ENCODE assay signal across 23 mouse cellular contexts in the genomic region with DNA sequence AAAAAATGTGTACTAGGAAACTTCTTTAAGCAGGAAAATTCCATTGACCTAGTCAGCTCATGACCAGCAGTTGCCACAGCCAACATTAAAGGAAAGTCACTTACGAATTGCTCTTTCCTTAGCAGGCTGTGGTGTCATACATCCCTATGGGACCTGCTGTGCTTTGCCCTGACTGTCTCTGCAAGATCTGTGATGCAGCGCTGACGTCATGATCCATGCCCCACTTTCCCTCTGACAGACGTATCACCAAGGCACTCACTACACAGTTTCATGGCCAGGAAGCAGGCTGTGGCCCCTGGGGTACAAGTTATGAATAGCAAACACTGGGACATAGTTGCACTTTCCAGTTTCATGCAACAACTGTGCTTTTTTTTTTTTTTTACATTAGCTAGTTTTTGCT.
A peak's percentile ranks its signal among the peaks of the same experiment; 100 is the strongest.
DNase-seq lines count a peak whose midpoint lies in the region; ATAC-seq and TF ChIP-seq lines count a peak whose summit lies in the region.
"Had no signal": no experiment of that assay in that cellular context is flagged by ENCODE, and none has a peak within 500 bp of the region (broad histone marks: within the 10 kb centered on the region; RNA-seq: fewer than 3 reads in every experiment).

No protein-coding gene starts in this region.

- peak overlapping the region; percentile 35 for H3K27ac ChIP-seq in gastrocnemius, adult 2 months
- H3K27ac ChIP-seq: embryonic facial prominence, embryonic 13.5 days; hindbrain, embryonic 15.5 days; kidney, embryonic 15.5 days; limb, embryonic 15.5 days; macrophage; neural tube, embryonic 13.5 days; stomach, embryonic 15.5 days had no signal

- H3K4me3 ChIP-seq in gastrocnemius, adult 2 months = no peak overlapping the region
- H3K4me3 ChIP-seq: embryonic facial prominence, embryonic 13.5 days; hindbrain, embryonic 15.5 days; kidney, embryonic 15.5 days; limb, embryonic 15.5 days; neural tube, embryonic 13.5 days; stomach, embryonic 15.5 days had no signal

- no peak for ATAC-seq in megakaryocyte-erythroid progenitor cell, adult 5-6 weeks (replicated peaks; ENCODE audit: low FRiP score, low TSS enrichment, poor library complexity, severe bottlenecking)
- ATAC-seq: forebrain, embryonic 14.5 days; intestine, postnatal 0 days had no signal

- peak; percentile 54 for DNase-seq in gastrocnemius, adult 2 months
- DNase-seq in gastrocnemius, adult 8-10 months (ENCODE audit: low spot score in 2 of 2) = no peak
- peak; percentile 8 for DNase-seq in 3T3-L1 (ENCODE audit: low read depth, low spot score)
- DNase-seq in CD4-positive, CD25-positive, alpha-beta regulatory T cell, adult 2 months (ENCODE audit: low read depth, low spot score) = peak; percentile 37
- DNase-seq in adrenal gland, postnatal 36 days = peak; percentile 36 to 39
- DNase-seq in lung, postnatal 25 days (ENCODE audit: low spot score) = no peak
- no peak for DNase-seq in thymus, postnatal 36 days
- DNase-seq: cerebellum, postnatal 10 days; heart, postnatal 4 days; kidney, postnatal 4 days; lung, adult 2 months; midbrain, embryonic 14.5 days; thymus, adult 18-20 months had no signal

- TF ChIP-seq CTCF in gastrocnemius, adult 2 months (IDR thresholded peaks at IDR 0.05) = no peak

- intact Hi-C loops in gastrocnemius, adult 2 months (cut with DNase I) = no loop called here

Comparison
In these comparisons a context has a peak if more than half of its experiments do, and no peak if none do; other contexts are left out.
1. DNase-seq: peak in gastrocnemius, adult 2 months (single experiment), 3T3-L1 (single experiment), CD4-positive, CD25-positive, alpha-beta regulatory T cell, adult 2 months (single experiment) and adrenal gland, postnatal 36 days (2 of 2); none in gastrocnemius, adult 8-10 months (0 of 2), lung, postnatal 25 days (single experiment) and thymus, postnatal 36 days (0 of 2).